11 mouse cellular contexts compared by ENCODE assay signal in genomic region chr11:120255499-120255898, GRCm38 (mm10). TPM values are rescaled to one million over a fixed set of nuclear protein-coding genes. Genes with fewer than 3 reads are reported as not detected.
DNase-seq lines count a peak whose midpoint lies in the region; ATAC-seq and TF ChIP-seq lines count a peak whose summit lies in the region.
"Had no signal": no experiment of that assay in that cellular context is flagged by ENCODE, and none has a peak within 500 bp of the region (broad histone marks: within the 10 kb centered on the region; RNA-seq: fewer than 3 reads in every experiment).

No protein-coding gene starts in this region.

- peaks cover 90% of the 10 kb centered on the region for H3K4me1 ChIP-seq in heart, embryonic 15.5 days (replicated peaks)
- peaks cover 68% of the 10 kb centered on the region for H3K4me1 ChIP-seq in brown adipose tissue, adult 24 weeks (ENCODE audit: control insufficient read depth, insufficient read depth, insufficient read length, low read length)
- peaks cover 100% of the 10 kb centered on the region for H3K4me1 ChIP-seq in limb, embryonic 13.5 days

- H3K27ac ChIP-seq in heart, embryonic 15.5 days: peak overlapping the region; percentile 86
- H3K27ac ChIP-seq in brown adipose tissue, adult 24 weeks (replicated peaks; ENCODE audit: low read depth, low read length): 0 out of 2 replicates have a peak overlapping the region, but pooled peaks have one; percentile 0
- H3K27ac ChIP-seq in limb, embryonic 13.5 days: no peak overlapping the region
- no peak overlapping the region for H3K27ac ChIP-seq in left cerebral cortex, adult 2 months
- H3K27ac ChIP-seq: embryonic facial prominence, embryonic 12.5 days; liver, embryonic 13.5 days had no signal

- 74% methylated on average over 8 of the region's 8 CpGs for WGBS in heart, embryonic 15.5 days
- WGBS in limb, embryonic 13.5 days: 56% methylated on average over 8 of the region's 8 CpGs

- H3K9ac ChIP-seq in heart, embryonic 15.5 days: no peak overlapping the region
- 0 out of 2 replicates have a peak overlapping the region, but pooled peaks have one; percentile 31 for H3K9ac ChIP-seq in limb, embryonic 13.5 days
- H3K9ac ChIP-seq: embryonic facial prominence, embryonic 12.5 days; liver, embryonic 13.5 days had no signal

- intact Hi-C loops in left cerebral cortex, adult 2 months (cut with DNase I): no loop called here

- no peak overlapping the region for H3K4me3 ChIP-seq in heart, embryonic 15.5 days
- no peak overlapping the region for H3K4me3 ChIP-seq in brown adipose tissue, adult 24 weeks (ENCODE audit: insufficient read depth, low read depth, low read length)
- H3K4me3 ChIP-seq in limb, embryonic 13.5 days: no peak overlapping the region
- no peak overlapping the region for H3K4me3 ChIP-seq in left cerebral cortex, adult 2 months
- H3K4me3 ChIP-seq: embryonic facial prominence, embryonic 12.5 days; liver, embryonic 13.5 days had no signal

- peak overlapping the region; percentile 25; the same call in 1 of the 2 replicates for H3K4me2 ChIP-seq in heart, embryonic 15.5 days
- no peak overlapping the region for H3K4me2 ChIP-seq in limb, embryonic 13.5 days (replicated peaks)
- H3K4me2 ChIP-seq: embryonic facial prominence, embryonic 12.5 days; liver, embryonic 13.5 days had no signal

- H3K27me3 ChIP-seq in heart, embryonic 15.5 days: no peaks in the 10 kb centered on the region
- peaks cover 8% of the 10 kb centered on the region; the same call in 1 of the 2 replicates for H3K27me3 ChIP-seq in limb, embryonic 13.5 days
- H3K27me3 ChIP-seq: embryonic facial prominence, embryonic 12.5 days; liver, embryonic 13.5 days had no signal

- no peaks in the 10 kb centered on the region for H3K36me3 ChIP-seq in heart, embryonic 15.5 days
- no peaks in the 10 kb centered on the region; the same call in none of the 2 replicates for H3K36me3 ChIP-seq in limb, embryonic 13.5 days
- H3K36me3 ChIP-seq: liver, embryonic 13.5 days had no signal

- no peak for TF ChIP-seq CTCF in left cerebral cortex, adult 2 months (IDR thresholded peaks at IDR 0.05)

- ATAC-seq in heart, embryonic 15.5 days (replicated peaks; ENCODE audit: insufficient number of reproducible peaks, insufficient read depth, low FRiP score, low read depth): no peak
- no peak for ATAC-seq in limb, embryonic 13.5 days (ENCODE audit: low FRiP score, low read depth)

- no peaks in the 10 kb centered on the region for H3K9me3 ChIP-seq in heart, embryonic 15.5 days (replicated peaks)
- no peaks in the 10 kb centered on the region for H3K9me3 ChIP-seq in limb, embryonic 13.5 days
- H3K9me3 ChIP-seq: embryonic facial prominence, embryonic 12.5 days; liver, embryonic 13.5 days had no signal

- peak; percentile 61 for DNase-seq in cerebellum, adult 9-10 months
- DNase-seq in cerebellum, postnatal 4 days (ENCODE audit: low spot score in 2 of 2): no peak
- no peak for DNase-seq in heart, adult 9 months (ENCODE audit: low spot score in 2 of 2)
- DNase-seq in left cerebral cortex, adult 2 months (ENCODE audit: extremely low spot score in 1 of 2, low spot score in 2 of 2): no peak
- no peak for DNase-seq in frontal cortex, postnatal 25 days (ENCODE audit: low spot score in 2 of 2)
- DNase-seq: liver, embryonic 13.5 days; thymus, postnatal 14 days had no signal

RNA-seq across cellular contexts. Expression of gene Bahcc1, which starts 22.8 kb away (rescaled TPM):
- polyA plus RNA-seq in heart, embryonic 15.5 days (2015; fragmentation: Nextera tagmentation; extraction: Ambion mirVana): 4.2 and 5.7 TPM in 2 replicates
- polyA plus RNA-seq in brown adipose tissue, adult 24 weeks (2012; ENCODE audit: insufficient read depth, insufficient read length, missing spikeins): 5.7 and 5.9 TPM in 2 replicates
- polyA plus RNA-seq in limb, embryonic 13.5 days (2015; fragmentation: Nextera tagmentation; extraction: Ambion mirVana): 12.7 and 13.8 TPM in 2 replicates
- 10 to 100 TPM; 20.6 to 21.3 TPM for total RNA-seq in left cerebral cortex, adult 2 months (2021)

Comparison
In these comparisons a context has a peak if more than half of its experiments do, and no peak if none do; other contexts are left out.
1. H3K27ac ChIP-seq: peak in heart, embryonic 15.5 days (single experiment) and brown adipose tissue, adult 24 weeks (single experiment); none in limb, embryonic 13.5 days (single experiment) and left cerebral cortex, adult 2 months (single experiment).